Mouse (Mus musculus) ES-E14 (cell line): ENCODE data around the gene Cenpe.

Experiments
- MAFK ChIP-seq: IDR thresholded peaks from 2 replicates; pipeline ENCODE4 v1.6.1; 2014; ENCODE audit warnings: mild to moderate bottlenecking, low read depth, low read length, inconsistent platforms; ENCODE audit not compliant: insufficient read depth
- ZC3H11A ChIP-seq: IDR thresholded peaks from 2 replicates; pipeline ENCODE4 v1.6.1; 2012; ENCODE audit warnings: low read depth, mild to moderate bottlenecking, inconsistent platforms, low read length, borderline replicate concordance
- ZNF384 ChIP-seq: IDR thresholded peaks from 2 replicates; pipeline ENCODE4 v1.6.1; 2012; ENCODE audit warnings: low read depth, low read length, inconsistent platforms

- TF ChIP-seq ZNF384 (no peak), MAFK (no peak), ZC3H11A (no peak)
These were observed 11.7 kb upstream of the Cenpe start for GRCm38 (mm10) chr3:135200409-135201303.
